Mouse (Mus musculus) layer of hippocampus, adult 2 months (tissue): Measurements from ENCODE around the gene Ppp4r3a. TPM values are rescaled to one million over a fixed set of nuclear protein-coding genes. Genes with fewer than 3 reads are reported as not detected.
A peak's percentile ranks its signal among the peaks of the same experiment; 100 is the strongest.

ENCODE experiments used
- DNase-seq, 2 experiments: peaks; one replicate each; pipeline ENCODE4 v3.0.0; 2022; ENCODE audit warnings: low spot score in 2 of 2
- H3K27ac ChIP-seq: fragments of 200-600 bp; 2 replicates; pipeline ENCODE4 v1.8.1; 2022
- H3K4me3 ChIP-seq: fragments of 200-600 bp; 2 replicates; pipeline ENCODE4 v1.8.1; 2022; ENCODE audit warnings: mild to moderate bottlenecking
- CTCF ChIP-seq: fragments of 200-600 bp; conservative IDR thresholded peaks from 2 replicates; pipeline ENCODE4 v1.8.1; 2022; ENCODE audit warnings: antibody characterized with exemption, mild to moderate bottlenecking, moderate library complexity
- total RNA-seq, 2 experiments: library from RNA; stranded (reverse); gene quantifications; 2 replicates each; pipeline ENCODE4 v1.2.3; 2021

Gene Ppp4r3a
- total RNA-seq, 2 experiments from 2014 or later, result 38.4 to 44.7 TPM

DNA sequence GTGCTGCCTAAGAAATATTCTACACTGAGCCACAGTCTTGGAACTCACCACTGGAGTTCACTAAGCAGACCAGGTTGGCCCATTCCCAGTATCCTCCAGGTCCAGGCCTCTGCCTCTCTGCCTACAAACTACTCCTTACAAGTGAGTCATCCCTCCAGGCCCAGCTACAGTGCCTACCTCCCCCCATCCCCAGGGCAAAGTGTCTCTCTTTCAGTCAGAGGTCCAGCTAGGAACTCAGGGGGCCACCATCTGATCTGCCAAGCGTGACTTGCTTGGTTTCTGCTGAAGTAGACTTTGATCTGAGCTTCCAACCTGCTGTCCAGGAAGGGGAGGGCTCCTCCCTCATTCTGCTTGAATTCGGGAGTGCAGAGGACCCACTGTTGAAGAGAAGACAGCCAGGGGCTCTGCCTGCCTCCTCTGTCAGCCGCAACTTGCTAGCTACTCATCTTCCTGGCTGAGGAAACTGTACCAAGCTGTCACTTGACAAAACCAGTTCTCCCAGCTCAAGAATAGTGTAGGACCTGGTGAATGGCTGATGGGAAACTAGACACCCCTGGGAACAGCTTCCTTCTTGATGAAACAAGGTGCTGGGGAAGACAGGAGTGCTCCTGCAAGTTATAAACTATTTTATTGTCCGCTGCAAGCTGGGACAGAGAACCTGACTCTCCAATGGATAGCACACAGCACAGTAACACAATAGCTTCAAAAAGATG is 80.5 kb downstream of the Ppp4r3a start:
- H3K27ac ChIP-seq, result no peak overlapping the region
- DNase-seq, result no peak
- H3K4me3 ChIP-seq, result no peak overlapping the region
- no peak for TF ChIP-seq CTCF

GRCm38 (mm10) chr12:100999061-100999954 is 84.2 kb downstream of the Ppp4r3a start:
- DNase-seq, result no peak
- H3K27ac ChIP-seq, result no peak overlapping the region
- no peak for TF ChIP-seq CTCF
- no peak overlapping the region for H3K4me3 ChIP-seq

- no peak for TF ChIP-seq CTCF
- H3K4me3 ChIP-seq, result no peak overlapping the region
- DNase-seq, result no peak
- no peak overlapping the region for H3K27ac ChIP-seq
Observed at GRCm38 (mm10) chr12:100998564-100998962, 84.9 kb downstream of the Ppp4r3a start.

DNA sequence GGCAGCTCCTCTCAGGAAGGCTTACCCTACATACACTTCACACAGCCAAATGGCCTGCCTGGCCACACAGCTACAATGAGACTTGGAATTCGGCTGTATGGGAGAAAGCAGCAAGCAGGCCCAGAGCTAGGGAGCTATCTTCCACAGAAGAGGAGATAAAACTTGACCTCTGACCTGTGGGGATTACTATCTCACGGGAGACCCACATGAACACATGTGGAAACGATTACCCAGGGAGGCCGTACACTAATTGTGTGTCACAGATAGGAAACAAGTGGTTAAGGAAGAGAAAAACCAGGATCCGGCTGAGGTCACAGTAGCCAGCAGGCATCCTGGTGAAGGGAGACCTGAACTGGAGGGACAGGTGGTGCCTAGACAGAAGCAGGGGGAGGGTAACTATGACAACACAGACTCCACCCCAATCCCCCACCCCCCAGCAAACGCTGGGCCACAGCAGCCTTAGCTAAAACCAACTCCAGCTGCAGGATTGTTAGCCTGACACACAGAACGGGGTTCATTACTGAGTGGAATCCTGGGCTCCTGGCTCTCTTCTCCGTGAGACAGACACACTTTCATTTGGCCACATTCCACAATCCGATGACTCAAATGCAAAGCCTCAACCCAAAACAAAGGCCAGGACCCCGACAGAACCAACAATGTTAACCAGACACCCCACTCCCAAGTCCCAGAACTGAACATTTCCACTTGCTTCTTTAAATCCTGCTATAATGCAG is 85.5 kb downstream of the Ppp4r3a start:
- TF ChIP-seq CTCF, result no peak
- Histone ChIP-seq H3K4me3 (no peak overlapping the region), H3K27ac (no peak overlapping the region)
- DNase-seq, result no peak

- no peak for TF ChIP-seq CTCF
- no peak for DNase-seq
- Histone ChIP-seq H3K27ac (peak overlapping the region; percentile 49), H3K4me3 (no peak overlapping the region)
Observed at GRCm38 (mm10) chr12:100996378-100996898, 87.1 kb downstream of the Ppp4r3a start.

- TF ChIP-seq CTCF, result no peak
- DNase-seq, result no peak
- Histone ChIP-seq H3K27ac (peak overlapping the region; percentile 49), H3K4me3 (no peak overlapping the region)
Observed at GRCm38 (mm10) chr12:100995607-100996377, 87.7 kb downstream of the Ppp4r3a start.

- no peak for DNase-seq
- H3K4me3 ChIP-seq, result no peak overlapping the region
- no peak for TF ChIP-seq CTCF
- H3K27ac ChIP-seq, result no peak overlapping the region
Observed at GRCm38 (mm10) chr12:100994140-100995015, 89.1 kb downstream of the Ppp4r3a start.

GRCm38 (mm10) chr12:100993146-100993545 is 90.4 kb downstream of the Ppp4r3a start:
- DNase-seq, result no peak
- no peak overlapping the region for H3K4me3 ChIP-seq
- TF ChIP-seq CTCF, result no peak
- no peak overlapping the region for H3K27ac ChIP-seq

- no peak overlapping the region for H3K4me3 ChIP-seq
- no peak for TF ChIP-seq CTCF
- no peak overlapping the region for H3K27ac ChIP-seq
Observed at GRCm38 (mm10) chr12:100992505-100992904, 91.0 kb downstream of the Ppp4r3a start.

DNA sequence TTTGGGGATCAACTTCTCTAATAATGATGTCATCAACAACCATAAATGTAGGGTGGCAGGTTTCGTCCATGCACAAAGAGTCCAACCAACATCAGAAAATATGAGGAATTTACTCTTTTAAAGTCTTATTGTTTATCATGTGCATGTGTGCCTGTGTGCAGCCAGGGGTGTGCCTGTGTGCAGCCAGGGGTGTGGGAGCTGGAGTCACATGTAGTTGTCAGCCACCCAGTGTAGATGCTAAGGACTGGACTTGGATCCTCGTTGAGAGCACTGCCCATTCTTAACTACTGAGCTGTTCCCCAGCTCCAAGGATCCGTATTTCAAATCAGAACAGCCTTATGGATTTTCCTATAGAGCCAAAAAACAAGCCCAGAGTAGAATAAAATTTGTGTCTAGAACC is 92.4 kb downstream of the Ppp4r3a start:
- peak overlapping the region; percentile 96 for H3K27ac ChIP-seq
- no peak for DNase-seq
- no peak for TF ChIP-seq CTCF
- H3K4me3 ChIP-seq, result no peak overlapping the region

More at GRCm38 (mm10) chr12:100992505-100992904, 91.0 kb downstream of the Ppp4r3a start:
- DNase-seq, result no peak

DNA sequence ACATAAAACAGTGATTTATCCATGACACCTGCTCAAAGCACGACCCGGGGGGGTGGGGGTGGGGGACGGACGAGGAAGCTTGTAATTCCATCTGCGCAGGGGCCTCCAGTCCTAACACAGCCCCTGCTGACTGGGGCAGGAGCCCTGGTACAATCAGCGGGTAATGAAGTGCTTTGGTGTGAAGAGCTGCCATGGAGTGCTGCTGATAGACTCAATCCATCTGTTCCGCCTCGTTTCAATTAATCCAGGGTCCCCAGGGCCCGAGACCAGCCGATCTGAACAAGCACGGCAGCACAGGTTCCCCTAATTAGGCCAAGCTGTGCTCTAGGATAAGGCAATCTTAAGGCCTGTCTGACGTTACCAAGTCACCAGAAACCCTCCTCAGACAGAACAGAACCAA is 93.2 kb downstream of the Ppp4r3a start:
- TF ChIP-seq CTCF, result no peak
- H3K27ac ChIP-seq, result peak overlapping the region; percentile 96
- DNase-seq, result no peak
- H3K4me3 ChIP-seq, result no peak overlapping the region
